Mouse (Mus musculus) olfactory bulb, adult 2 months (tissue): ENCODE measurements around the gene B3galt5.

Experiments
- CTCF ChIP-seq: fragments of 200-500 bp; IDR thresholded peaks from 2 replicates; pipeline ENCODE4 v1.5.1; 2012; ENCODE audit warnings: low read depth, mild to moderate bottlenecking, low read length, moderate library complexity; ENCODE audit not compliant: insufficient read depth
- POLR2A ChIP-seq: fragments of 200-500 bp; IDR thresholded peaks from 2 replicates; pipeline ENCODE4 v1.6.1; 2012; ENCODE audit warnings: mild to moderate bottlenecking, low read depth, low read length, moderate library complexity; ENCODE audit not compliant: insufficient read depth

- TF ChIP-seq CTCF = no peak
- TF ChIP-seq POLR2A = no peak
Measured at GRCm38 (mm10) chr16:96353996-96354395, 118.4 kb downstream of the B3galt5 start.
